Comparison of ENCODE assay signal across 21 mouse cellular contexts in the genomic region with DNA sequence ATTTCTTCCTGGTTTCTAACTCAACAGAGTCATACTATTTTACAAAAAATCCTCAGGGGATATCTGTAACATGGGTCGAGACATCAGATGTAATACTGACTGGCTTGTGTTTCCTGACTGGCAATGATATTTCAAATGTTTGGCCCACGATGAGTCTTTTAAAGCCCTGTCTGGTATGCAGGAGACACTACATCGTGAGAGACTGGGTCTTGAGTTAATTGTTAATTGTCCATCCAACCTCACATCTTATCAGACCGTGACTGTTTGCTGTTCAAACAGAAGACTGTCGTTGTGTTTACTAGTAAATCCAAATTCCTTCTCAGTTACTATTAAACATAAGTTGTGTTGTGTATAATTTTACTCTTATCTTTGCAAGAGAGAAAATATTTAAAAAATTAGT.
DNase-seq lines count a peak whose midpoint lies in the region; ATAC-seq and TF ChIP-seq lines count a peak whose summit lies in the region.
"Had no signal": no experiment of that assay in that cellular context is flagged by ENCODE, and none has a peak within 500 bp of the region (broad histone marks: within the 10 kb centered on the region; RNA-seq: fewer than 3 reads in every experiment).

No protein-coding gene starts in this region.

- in situ Hi-C loops in Patski (cut with MboI; ENCODE audit: low pct_unique_long_range_greater_than_20kb): no loop called here

- no peak overlapping the region for H3K27ac ChIP-seq in kidney, embryonic 15.5 days
- H3K27ac ChIP-seq: embryonic facial prominence, embryonic 13.5 days; embryonic facial prominence, embryonic 15.5 days; forebrain, embryonic 13.5 days; forebrain, embryonic 15.5 days had no signal

- no peak overlapping the region for H3K4me3 ChIP-seq in kidney, embryonic 15.5 days (replicated peaks)
- H3K4me3 ChIP-seq: embryonic facial prominence, embryonic 13.5 days; embryonic facial prominence, embryonic 15.5 days; erythroblast, embryonic 14.5 days; forebrain, embryonic 13.5 days; forebrain, embryonic 15.5 days had no signal

- no peak overlapping the region for H3K9ac ChIP-seq in kidney, embryonic 15.5 days
- H3K9ac ChIP-seq: embryonic facial prominence, embryonic 13.5 days; embryonic facial prominence, embryonic 15.5 days; forebrain, embryonic 13.5 days; forebrain, embryonic 15.5 days; forebrain, postnatal 0 days had no signal

- WGBS in kidney, embryonic 15.5 days: 74% methylated on average over 5 of the region's 5 CpGs

- H3K4me2 ChIP-seq in kidney, embryonic 15.5 days: no peak overlapping the region
- H3K4me2 ChIP-seq: embryonic facial prominence, embryonic 13.5 days; embryonic facial prominence, embryonic 15.5 days; forebrain, embryonic 13.5 days; forebrain, embryonic 15.5 days had no signal

- POLR2A ChIA-PET in Patski (lab: Charles Lee): no interaction called here

- peak; percentile 66 for ATAC-seq in kidney, embryonic 15.5 days (replicated peaks; ENCODE audit: low FRiP score)
- ATAC-seq in Patski: peak; percentile 51
- ATAC-seq: forebrain, embryonic 13.5 days; forebrain, embryonic 15.5 days; forebrain, postnatal 0 days had no signal

- no peak for DNase-seq in kidney, adult 11 months
- peak; percentile 46 for DNase-seq in Muller cell, postnatal 12 days (ENCODE audit: inconsistent ontology term)
- DNase-seq in Patski (ENCODE audit: low read depth, low spot score): peak; percentile 75
- DNase-seq in frontal cortex, postnatal 25 days (ENCODE audit: low spot score in 2 of 2): no peak
- DNase-seq: adrenal gland, adult 2 months; adrenal gland, postnatal 10 days; adrenal gland, postnatal 25 days; cerebellum, adult 11 months; cerebellum, adult 18-20 months; cerebellum, adult 8-10 months; cerebellum, adult 9-11 months; cerebellum, postnatal 14 days; cerebellum, postnatal 36 days; embryo, embryonic 11 days; forebrain, postnatal 0 days had no signal

- H3K4me1 ChIP-seq in kidney, embryonic 15.5 days: peaks cover 6% of the 10 kb centered on the region; the same call in 1 of the 2 replicates
- H3K4me1 ChIP-seq: embryonic facial prominence, embryonic 13.5 days; embryonic facial prominence, embryonic 15.5 days; forebrain, embryonic 13.5 days; forebrain, embryonic 15.5 days had no signal

- no peak for TF ChIP-seq CTCF in Patski (IDR thresholded peaks at IDR 0.05)

- H3K36me3 ChIP-seq in kidney, embryonic 15.5 days: no peaks in the 10 kb centered on the region
- H3K36me3 ChIP-seq: embryonic facial prominence, embryonic 13.5 days; embryonic facial prominence, embryonic 15.5 days; forebrain, embryonic 15.5 days had no signal

- CTCF ChIA-PET in Patski (lab: Charles Lee): no interaction called here

- no peaks in the 10 kb centered on the region for H3K27me3 ChIP-seq in kidney, embryonic 15.5 days
- no peaks in the 10 kb centered on the region for H3K27me3 ChIP-seq in Patski
- H3K27me3 ChIP-seq: embryonic facial prominence, embryonic 13.5 days; embryonic facial prominence, embryonic 15.5 days; forebrain, embryonic 13.5 days; forebrain, embryonic 15.5 days had no signal

- H3K9me3 ChIP-seq in kidney, embryonic 15.5 days (replicated peaks): no peaks in the 10 kb centered on the region
- H3K9me3 ChIP-seq: embryonic facial prominence, embryonic 13.5 days; embryonic facial prominence, embryonic 15.5 days; forebrain, embryonic 13.5 days; forebrain, embryonic 15.5 days had no signal

Comparison
In these comparisons a context has a peak if more than half of its experiments do, and no peak if none do; other contexts are left out.
1. DNase-seq: peak in Muller cell, postnatal 12 days (single experiment) and Patski (single experiment); none in kidney, adult 11 months (single experiment) and frontal cortex, postnatal 25 days (0 of 2).